Mouse (Mus musculus): Measurements from ENCODE around the gene Sh3gl2.

Sh3gl2 gene

DNA sequence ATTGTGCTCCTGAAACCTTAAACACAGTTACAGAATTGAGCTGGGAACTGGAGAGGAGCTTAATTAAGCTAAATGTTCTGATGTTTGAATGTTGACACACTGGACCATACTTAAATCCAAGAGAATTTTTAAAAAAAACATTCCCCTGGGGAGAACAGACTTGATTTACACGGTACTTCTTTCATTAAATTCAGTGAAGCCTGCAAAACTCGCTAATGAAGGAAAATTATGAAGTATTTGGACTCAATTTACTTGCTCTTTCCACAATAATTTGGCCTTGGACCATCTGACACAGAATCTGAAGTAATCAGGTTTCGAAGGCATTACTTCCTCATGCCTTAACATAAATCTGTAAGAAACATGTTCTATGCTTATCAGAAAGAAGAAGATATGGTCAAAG is 408.4 kb downstream of the Sh3gl2 start:
- no peak for DNase-seq (ENCODE audit: low read depth, low spot score)

DNA sequence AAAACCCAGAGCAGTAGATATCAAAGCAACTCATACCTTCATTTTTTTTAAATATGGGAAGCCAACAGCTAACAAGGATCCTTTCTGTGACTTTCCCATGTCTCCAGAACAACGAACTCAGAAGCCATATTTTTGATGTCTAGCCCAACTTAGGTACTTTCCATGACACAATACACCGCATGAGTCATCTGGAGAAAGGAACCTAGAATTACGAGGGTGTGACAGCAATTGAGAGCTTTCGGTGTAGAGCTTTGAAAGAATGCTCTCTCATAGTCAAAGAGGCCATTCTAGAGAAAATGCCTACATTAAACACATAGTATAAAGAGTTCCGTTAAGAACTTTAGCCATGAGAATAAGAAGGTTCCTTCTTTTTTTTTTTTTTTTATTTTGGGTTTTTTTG is 413.8 kb downstream of the Sh3gl2 start:
- DNase-seq (ENCODE audit: low read depth, low spot score) = no peak

DNA sequence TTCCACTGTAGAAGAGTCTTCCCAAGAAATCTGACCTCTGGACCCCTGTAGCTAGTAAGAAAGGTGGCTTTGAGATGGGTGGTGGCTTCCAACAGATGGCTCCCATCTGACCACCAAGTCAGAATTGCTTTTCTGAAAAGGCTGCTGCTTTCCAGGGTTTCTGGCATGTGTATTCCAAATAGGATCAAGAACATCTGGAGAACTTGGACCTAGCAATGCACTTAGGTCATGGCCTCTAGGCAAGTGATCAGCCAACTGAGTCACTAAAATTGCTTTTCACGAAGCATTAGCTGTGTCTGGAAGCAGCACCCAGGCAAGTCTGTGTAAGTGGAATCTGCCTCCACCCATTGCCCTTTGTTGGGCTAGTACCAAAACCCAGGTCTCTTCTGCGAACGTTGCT is 414.3 kb downstream of the Sh3gl2 start:
- no peak for DNase-seq (ENCODE audit: low read depth, low spot score)

DNA sequence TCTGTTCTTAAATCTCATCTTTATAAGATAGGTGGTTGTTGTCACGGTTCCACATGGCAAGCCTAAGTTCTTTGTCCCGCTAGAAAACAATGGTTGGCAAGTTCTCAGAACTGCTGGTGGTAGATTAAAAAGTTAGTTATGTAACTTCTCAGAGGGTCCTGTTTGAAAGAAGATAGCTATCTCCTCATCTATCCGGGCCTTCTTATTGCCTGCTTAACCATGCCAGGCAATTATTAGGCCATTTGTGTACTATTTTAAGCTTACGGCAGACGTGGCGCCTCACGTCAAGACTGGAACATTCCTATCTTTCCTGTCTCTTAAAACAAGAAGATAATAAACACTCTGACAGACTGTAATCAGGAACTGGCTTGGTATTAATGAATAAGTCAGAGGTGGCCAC is 424.5 kb downstream of the Sh3gl2 start:
- no peak for DNase-seq (ENCODE audit: low read depth, low spot score)

DNA sequence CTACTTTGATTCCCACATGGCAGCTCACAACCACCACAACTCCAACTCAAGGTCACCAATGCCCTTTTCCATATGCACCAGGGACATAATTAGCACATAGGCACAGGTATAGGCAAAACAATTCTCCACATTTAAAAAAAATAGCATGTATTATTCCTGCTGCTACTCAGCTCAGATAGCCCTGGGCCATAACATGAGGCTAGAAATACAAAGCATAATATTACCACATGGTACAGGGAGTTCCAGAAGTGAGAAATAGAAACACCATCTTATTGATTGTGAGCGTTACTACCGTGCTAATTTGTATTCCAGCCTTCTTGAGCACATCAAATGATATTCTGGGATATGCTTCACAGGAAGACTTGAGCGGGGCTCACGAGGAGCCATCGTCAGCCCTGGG is 464.3 kb downstream of the Sh3gl2 start:
- no peak for DNase-seq (ENCODE audit: low read depth, low spot score)

DNA sequence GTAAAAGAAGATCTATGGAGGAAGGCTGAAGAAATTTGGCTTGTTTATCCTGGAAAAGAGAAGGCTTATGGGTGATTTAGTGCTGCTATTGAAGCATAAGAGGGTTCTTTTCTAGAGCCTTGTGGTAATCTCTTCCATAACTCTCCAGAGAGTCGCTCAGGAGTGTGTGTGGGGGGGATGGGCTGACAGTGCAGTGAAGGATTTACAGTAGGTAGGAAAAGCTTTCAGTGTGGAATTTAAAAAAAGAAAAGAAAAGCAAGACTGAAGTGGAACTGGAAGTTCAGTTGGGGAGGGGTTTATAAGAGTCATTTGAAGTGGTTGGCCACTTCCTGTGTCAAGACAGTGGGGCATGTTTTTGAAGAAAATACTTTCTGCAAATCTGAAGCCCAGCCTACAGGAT is 464.8 kb downstream of the Sh3gl2 start:
- DNase-seq (ENCODE audit: low read depth, low spot score) = no peak

DNA sequence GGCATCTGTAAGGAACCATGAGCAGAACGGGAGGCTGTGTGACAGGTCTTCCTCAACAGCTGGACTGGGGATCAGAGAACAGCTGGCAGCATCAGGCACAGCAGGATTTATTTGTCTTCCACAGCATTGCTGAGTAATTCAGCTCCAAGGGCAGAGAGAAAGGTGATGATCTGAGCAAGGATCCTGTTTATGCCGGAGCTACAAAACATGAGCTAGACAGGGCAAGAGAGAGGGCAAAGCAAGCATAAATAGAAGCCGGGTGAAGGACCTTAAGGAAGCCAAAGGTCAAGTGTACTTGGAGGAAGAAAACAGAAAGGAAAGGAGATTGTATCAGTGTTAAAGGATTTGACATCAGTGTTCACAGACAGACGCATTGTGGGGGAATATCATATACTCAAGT is 467.4 kb downstream of the Sh3gl2 start:
- no peak for DNase-seq (ENCODE audit: low read depth, low spot score)

DNA sequence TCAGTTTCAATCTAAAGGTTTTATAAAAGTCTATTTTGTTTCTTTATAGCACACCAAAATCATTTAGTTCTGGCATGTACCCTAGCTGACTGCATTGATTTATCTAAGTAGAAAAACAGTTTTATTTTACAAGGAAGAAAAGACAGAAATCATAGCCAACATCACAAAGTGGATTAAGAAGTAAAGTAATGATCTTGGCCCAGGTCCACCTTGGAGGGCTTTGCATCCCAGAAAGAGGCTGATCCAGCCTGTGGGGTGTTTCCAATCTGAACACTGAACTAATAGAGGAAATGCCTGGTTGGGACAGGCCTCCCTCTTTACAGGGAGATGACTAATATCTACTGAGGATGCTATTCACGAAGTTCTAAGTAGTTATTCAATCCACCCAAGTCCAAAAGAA is 472.7 kb downstream of the Sh3gl2 start:
- no peak for DNase-seq (ENCODE audit: low read depth, low spot score)

DNA sequence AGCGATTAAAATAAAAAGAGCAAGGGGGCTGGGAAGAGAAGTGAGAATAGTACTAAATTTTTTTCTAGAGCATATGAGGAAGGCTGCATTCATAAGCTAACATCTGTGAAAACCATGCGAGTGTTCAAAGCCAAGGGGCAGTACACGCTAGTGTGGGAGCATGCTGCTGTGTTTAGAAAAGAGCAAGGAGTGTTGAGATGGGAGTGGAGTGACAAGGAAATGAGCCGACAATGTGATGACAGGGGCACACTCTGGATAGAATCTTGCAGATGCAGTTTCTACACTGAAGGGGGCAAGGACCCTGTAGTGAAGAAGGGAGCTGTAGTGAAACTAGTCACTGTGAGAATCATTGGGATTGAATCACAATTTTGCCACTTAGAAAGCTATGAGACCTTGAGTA is 481.2 kb downstream of the Sh3gl2 start:
- no peak for DNase-seq (ENCODE audit: low read depth, low spot score)

All from brain, embryonic 18.5 days (tissue).